Mouse (Mus musculus): ENCODE results near the gene 1520401A03Rik. TPM values are rescaled to one million over a fixed set of nuclear protein-coding genes. Genes with fewer than 3 reads are reported as not detected.
A peak's percentile ranks its signal among the peaks of the same experiment; 100 is the strongest.

1520401A03Rik gene
- polyA plus RNA-seq, 1 experiment from 2014 or later: 0.36 TPM

DNA sequence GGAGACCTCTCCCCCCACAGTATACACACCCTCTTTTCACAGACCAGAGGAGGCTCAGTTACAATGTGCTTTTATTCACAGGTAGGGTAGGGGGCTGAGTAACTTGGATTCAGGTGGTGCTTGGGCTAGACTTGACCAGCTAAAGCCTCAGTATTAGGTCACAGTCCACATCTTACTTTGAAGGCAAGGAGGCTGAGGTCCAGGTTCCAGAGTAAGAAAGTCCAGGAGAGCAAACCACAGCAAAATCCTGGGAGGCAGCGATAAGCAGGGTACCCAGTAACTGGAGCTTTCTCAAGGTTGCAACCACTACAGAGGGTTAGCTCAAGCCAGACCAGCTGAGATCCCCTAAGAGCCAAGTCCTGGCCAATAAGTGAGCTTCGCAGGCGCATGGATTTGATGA is 40.1 kb downstream of the 1520401A03Rik start:
- Histone ChIP-seq H3K9me3 (replicated peaks) (no peaks in the 10 kb centered on the region), H3K4me1 (peaks cover 36% of the 10 kb centered on the region), H3K27ac (no peak overlapping the region; the same call in 1 of the 2 replicates), H3K4me3 (peak overlapping the region; percentile 20; the same call in 1 of the 2 replicates), H3K27me3 (ENCODE audit: low read depth, poor library complexity, severe bottlenecking) (peaks cover 82% of the 10 kb centered on the region), H3K36me3 (no peaks in the 10 kb centered on the region)
- WGBS: 62% methylated on average over 3 of the region's 3 CpGs
- DNase-seq (ENCODE audit: low spot score): no peak

- no peaks in the 10 kb centered on the region for H3K9me3 ChIP-seq (replicated peaks)
- peaks cover 37% of the 10 kb centered on the region for H3K4me1 ChIP-seq
Measured at GRCm38 (mm10) chr17:23682092-23682491, 40.5 kb downstream of the 1520401A03Rik start.

DNA sequence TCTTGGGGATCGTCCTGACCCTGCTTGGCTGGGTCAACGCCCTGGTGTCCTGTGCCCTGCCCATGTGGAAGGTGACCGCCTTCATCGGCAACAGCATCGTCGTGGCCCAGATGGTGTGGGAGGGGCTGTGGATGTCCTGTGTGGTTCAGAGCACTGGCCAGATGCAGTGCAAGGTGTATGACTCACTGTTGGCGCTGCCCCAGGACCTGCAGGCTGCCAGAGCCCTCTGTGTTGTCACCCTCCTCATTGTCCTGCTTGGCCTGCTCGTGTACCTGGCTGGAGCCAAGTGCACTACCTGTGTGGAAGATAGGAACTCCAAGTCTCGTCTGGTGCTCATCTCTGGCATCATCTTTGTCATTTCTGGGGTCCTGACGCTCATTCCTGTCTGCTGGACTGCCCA is 41.5 kb downstream of the 1520401A03Rik start:
- Histone ChIP-seq H3K27me3 (ENCODE audit: low read depth, poor library complexity, severe bottlenecking) (peaks cover 91% of the 10 kb centered on the region), H3K9me3 (replicated peaks) (no peaks in the 10 kb centered on the region), H3K4me3 (no peak overlapping the region), H3K36me3 (no peaks in the 10 kb centered on the region), H3K4me1 (peaks cover 47% of the 10 kb centered on the region), H3K27ac (no peak overlapping the region)
- WGBS: 74% methylated on average over 10 of the region's 10 CpGs
- no peak for DNase-seq (ENCODE audit: low spot score)

More at GRCm38 (mm10) chr17:23682092-23682491, 40.5 kb downstream of the 1520401A03Rik start:
- H3K27ac ChIP-seq: no peak overlapping the region
- no peaks in the 10 kb centered on the region for H3K36me3 ChIP-seq
- H3K4me3 ChIP-seq: no peak overlapping the region; the same call in 1 of the 2 replicates
- peaks cover 82% of the 10 kb centered on the region for H3K27me3 ChIP-seq (ENCODE audit: low read depth, poor library complexity, severe bottlenecking)
- WGBS: 67% methylated on average over 4 of the region's 4 CpGs
- DNase-seq (ENCODE audit: low spot score): no peak

- Histone ChIP-seq H3K4me3 (0 out of 2 replicates have a peak overlapping the region, but pooled peaks have one; percentile 36), H3K9me3 (replicated peaks) (no peaks in the 10 kb centered on the region), H3K36me3 (no peaks in the 10 kb centered on the region), H3K27ac (no peak overlapping the region), H3K4me1 (peaks cover 55% of the 10 kb centered on the region), H3K27me3 (ENCODE audit: low read depth, poor library complexity, severe bottlenecking) (peaks cover 93% of the 10 kb centered on the region)
- WGBS: 70% methylated on average over 9 of the region's 9 CpGs
- no peak for DNase-seq (ENCODE audit: low spot score)
Measured at GRCm38 (mm10) chr17:23680336-23680735, 42.2 kb downstream of the 1520401A03Rik start.

GRCm38 (mm10) chr17:23679127-23679835 is 43.3 kb downstream of the 1520401A03Rik start, which contains the start of gene Cldn6:
TSS of gene Cldn6 (plus strand) at chr17:23679249.
- Histone ChIP-seq H3K4me3 (peak within 1 kb of the TSS; percentile 36), H3K27ac (no peak within 1 kb of the TSS), H3K36me3 (no peaks in the 10 kb centered on the region), H3K4me1 (peaks cover 61% of the 10 kb centered on the region), H3K27me3 (ENCODE audit: low read depth, poor library complexity, severe bottlenecking) (peaks cover 93% of the 10 kb centered on the region), H3K9me3 (replicated peaks) (no peaks in the 10 kb centered on the region)
- DNase-seq (ENCODE audit: low spot score): peak; percentile 47
- 2% methylated on average over 38 of the region's 38 CpGs for WGBS

GRCm38 (mm10) chr17:23677236-23677679 is 45.3 kb downstream of the 1520401A03Rik start, which contains the start of gene Tnfrsf12a:
TSS of gene Tnfrsf12a (minus strand) at chr17:23677468.
- Histone ChIP-seq H3K36me3 (no peaks in the 10 kb centered on the region), H3K27ac (peak within 1 kb of the TSS; percentile 37), H3K4me1 (peaks cover 62% of the 10 kb centered on the region), H3K4me3 (peak within 1 kb of the TSS; percentile 58), H3K27me3 (ENCODE audit: low read depth, poor library complexity, severe bottlenecking) (peaks cover 76% of the 10 kb centered on the region), H3K9me3 (replicated peaks) (no peaks in the 10 kb centered on the region)
- DNase-seq (ENCODE audit: low spot score): peak; percentile 87
- under 1% methylated on average over 34 of the region's 34 CpGs for WGBS

DNA sequence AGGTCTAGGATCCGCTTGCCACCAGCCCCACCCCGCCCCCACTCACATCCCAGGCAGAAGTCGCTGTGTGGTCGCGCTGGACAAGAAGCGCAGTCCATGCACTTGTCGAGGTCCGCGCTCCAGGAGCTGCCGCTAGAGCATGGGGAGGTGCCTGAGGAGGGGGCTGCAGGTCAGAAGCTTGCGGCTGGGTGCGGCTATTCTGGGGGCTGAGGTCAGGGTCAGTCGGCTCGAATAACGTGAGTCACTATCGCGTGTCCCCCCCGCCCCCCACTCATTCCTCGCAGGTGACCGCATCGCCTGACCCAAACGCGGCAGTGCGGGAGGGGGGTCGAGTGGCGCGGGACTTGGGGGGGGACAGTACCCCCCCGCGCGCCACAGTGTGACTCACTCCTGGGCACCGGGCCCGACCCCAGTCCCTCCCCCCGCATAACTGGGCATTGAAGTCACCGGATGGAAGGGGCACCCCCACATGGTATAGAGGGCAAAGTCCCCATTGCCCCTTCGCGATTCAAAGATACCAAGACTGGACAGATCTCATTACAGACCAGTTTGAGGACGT is 46.0 kb downstream of the 1520401A03Rik start:
- Histone ChIP-seq H3K9me3 (replicated peaks) (no peaks in the 10 kb centered on the region), H3K27ac (peak overlapping the region; percentile 37; the same call in 1 of the 2 replicates), H3K4me3 (peak overlapping the region; percentile 58), H3K27me3 (ENCODE audit: low read depth, poor library complexity, severe bottlenecking) (peaks cover 69% of the 10 kb centered on the region), H3K4me1 (peaks cover 62% of the 10 kb centered on the region), H3K36me3 (no peaks in the 10 kb centered on the region)
- WGBS: under 1% methylated on average over 37 of the region's 37 CpGs
- DNase-seq (ENCODE audit: low spot score): peak; percentile 60

GRCm38 (mm10) chr17:23675564-23676281 is 46.9 kb downstream of the 1520401A03Rik start:
- Histone ChIP-seq H3K27ac (no peak overlapping the region), H3K4me3 (peak overlapping the region; percentile 58), H3K36me3 (peaks cover 1% of the 10 kb centered on the region), H3K9me3 (replicated peaks) (no peaks in the 10 kb centered on the region), H3K4me1 (peaks cover 62% of the 10 kb centered on the region), H3K27me3 (ENCODE audit: low read depth, poor library complexity, severe bottlenecking) (peaks cover 60% of the 10 kb centered on the region)
- 9% methylated on average over 15 of the region's 15 CpGs for WGBS
- DNase-seq (ENCODE audit: low spot score): peak; percentile 51

DNA sequence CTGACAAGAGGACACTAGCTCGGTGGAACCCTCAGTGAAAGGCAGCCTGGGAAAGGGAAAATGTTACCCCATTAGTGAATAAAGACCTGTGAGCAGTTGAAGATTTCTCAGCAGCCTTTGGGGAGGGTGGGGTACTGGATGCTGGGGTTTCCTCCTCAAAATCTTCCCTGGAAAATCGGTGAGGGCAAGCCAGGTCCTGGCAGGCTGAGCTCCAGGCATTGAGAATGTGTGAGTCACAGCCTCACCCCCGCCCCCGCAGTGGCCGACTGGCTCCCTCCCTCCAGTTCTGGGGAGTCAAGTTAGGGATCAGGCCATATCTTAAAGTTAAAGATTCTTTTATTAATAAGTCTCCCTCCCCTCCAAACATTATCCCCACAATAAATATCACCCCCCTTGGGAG is 47.5 kb downstream of the 1520401A03Rik start:
- Histone ChIP-seq H3K4me1 (peaks cover 62% of the 10 kb centered on the region), H3K27me3 (ENCODE audit: low read depth, poor library complexity, severe bottlenecking) (peaks cover 54% of the 10 kb centered on the region)

GRCm38 (mm10) chr17:23674271-23674952 is 48.2 kb downstream of the 1520401A03Rik start:
- DNase-seq (ENCODE audit: low spot score): no peak
- 34% methylated on average over 9 of the region's 9 CpGs for WGBS
- H3K9me3 ChIP-seq (replicated peaks): no peaks in the 10 kb centered on the region
- peaks cover 47% of the 10 kb centered on the region for H3K27me3 ChIP-seq (ENCODE audit: low read depth, poor library complexity, severe bottlenecking)
- H3K27ac ChIP-seq: peak overlapping the region; percentile 93; the same call in 1 of the 2 replicates
- peaks cover 58% of the 10 kb centered on the region for H3K4me1 ChIP-seq
- peak overlapping the region; percentile 68 for H3K4me3 ChIP-seq
- peaks cover 15% of the 10 kb centered on the region for H3K36me3 ChIP-seq

More for the DNA sequence above, 47.5 kb downstream of the 1520401A03Rik start:
- Histone ChIP-seq H3K36me3 (peaks cover 7% of the 10 kb centered on the region), H3K9me3 (replicated peaks) (no peaks in the 10 kb centered on the region), H3K27ac (no peak overlapping the region), H3K4me3 (peak overlapping the region; percentile 68; the same call in 1 of the 2 replicates)
- DNase-seq (ENCODE audit: low spot score): no peak
- 25% methylated on average over 5 of the region's 5 CpGs for WGBS

DNA sequence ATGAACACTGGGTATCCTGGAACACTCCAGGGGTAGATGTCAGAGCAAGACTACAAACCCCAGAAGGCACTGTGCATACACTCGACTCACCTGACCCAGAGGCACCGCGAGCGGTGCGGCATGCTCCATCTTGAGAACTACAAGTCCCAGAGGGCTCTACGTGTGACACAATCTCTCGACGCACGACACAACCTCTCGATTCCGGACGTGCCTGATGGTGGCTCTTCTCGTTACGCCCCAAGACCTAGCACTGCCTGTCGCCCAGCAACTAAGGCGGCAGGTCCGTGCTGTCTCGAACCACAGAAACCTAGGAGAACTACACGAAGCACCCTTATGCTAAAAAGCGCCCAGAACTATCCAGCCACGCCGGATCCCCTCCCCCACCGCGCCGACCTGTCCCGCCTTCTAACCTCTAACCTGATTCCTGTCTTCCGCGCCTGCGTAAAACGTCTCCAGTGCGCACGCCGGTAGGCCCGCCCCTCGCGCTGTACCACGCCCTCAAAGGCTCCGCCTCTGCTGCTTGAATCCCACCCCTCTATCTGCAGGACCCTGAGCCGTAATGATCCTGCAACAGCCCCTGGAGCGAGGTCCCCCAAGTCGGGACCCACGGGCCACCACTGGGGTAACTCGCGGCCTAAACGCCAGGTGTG is 49.0 kb downstream of the 1520401A03Rik start, which contains the start of the genes Hcfc1r1 and Thoc6:
TSS of gene Hcfc1r1 (plus strand) at position 173 of the 650 bp plus-strand sequence.
TSS of gene Thoc6 (minus strand) at position 459 of the 650 bp plus-strand sequence.
- H3K9me3 ChIP-seq (replicated peaks): no peaks in the 10 kb centered on the region
- peak within 1 kb of the TSS; percentile 68 for H3K4me3 ChIP-seq
- peak; percentile 92 for DNase-seq (ENCODE audit: low spot score)
- under 1% methylated on average over 45 of the region's 45 CpGs for WGBS
- peaks cover 23% of the 10 kb centered on the region for H3K36me3 ChIP-seq
- H3K4me1 ChIP-seq: peaks cover 53% of the 10 kb centered on the region
- peaks cover 39% of the 10 kb centered on the region for H3K27me3 ChIP-seq (ENCODE audit: low read depth, poor library complexity, severe bottlenecking)
- H3K27ac ChIP-seq: peak within 1 kb of the TSS; percentile 93

All from limb, embryonic 10.5 days (tissue).